Mouse (Mus musculus): ENCODE data around the gene Lif. TPM values are rescaled to one million over a fixed set of nuclear protein-coding genes. Genes with fewer than 3 reads are reported as not detected.
A peak's percentile ranks its signal among the peaks of the same experiment; 100 is the strongest.

Gene Lif
- polyA plus RNA-seq, 1 experiment from 2014 or later, result not detected

GRCm38 (mm10) chr11:4219908-4220307 lies 37.4 kb upstream of the Lif start:
- WGBS (ENCODE audit: insufficient replicate concordance), result 51% methylated on average over 9 of the region's 9 CpGs
- no peak overlapping the region for H3K4me3 ChIP-seq

GRCm38 (mm10) chr11:4220443-4221400 lies 36.6 kb upstream of the Lif start:
- no peak overlapping the region for H3K9ac ChIP-seq

More at GRCm38 (mm10) chr11:4219908-4220307, 37.4 kb upstream of the Lif start:
- ATAC-seq, result no peak
- Histone ChIP-seq H3K4me2 (no peak overlapping the region), H3K9me3 (replicated peaks) (no peaks in the 10 kb centered on the region), H3K27me3 (replicated peaks) (peaks cover 22% of the 10 kb centered on the region), H3K4me1 (peaks cover 69% of the 10 kb centered on the region), H3K27ac (no peak overlapping the region), H3K9ac (no peak overlapping the region), H3K36me3 (peaks cover 4% of the 10 kb centered on the region)

GRCm38 (mm10) chr11:4222046-4222950 lies 35.1 kb upstream of the Lif start:
- no peak for ATAC-seq
- Histone ChIP-seq H3K9ac (0 out of 2 replicates have a peak overlapping the region, but pooled peaks have one; percentile 4), H3K36me3 (no peaks in the 10 kb centered on the region), H3K4me2 (no peak overlapping the region), H3K9me3 (replicated peaks) (no peaks in the 10 kb centered on the region), H3K4me1 (peaks cover 92% of the 10 kb centered on the region), H3K4me3 (no peak overlapping the region), H3K27ac (peak overlapping the region; percentile 57; the same call in 1 of the 2 replicates), H3K27me3 (replicated peaks) (peaks cover 22% of the 10 kb centered on the region)
- WGBS (ENCODE audit: insufficient replicate concordance), result 69% methylated on average over 17 of the region's 17 CpGs

More at GRCm38 (mm10) chr11:4220443-4221400, 36.6 kb upstream of the Lif start:
- peaks cover 22% of the 10 kb centered on the region for H3K27me3 ChIP-seq (replicated peaks)
- no peak overlapping the region for H3K4me2 ChIP-seq
- no peak overlapping the region for H3K4me3 ChIP-seq
- no peak for ATAC-seq
- WGBS (ENCODE audit: insufficient replicate concordance), result 44% methylated on average over 28 of the region's 28 CpGs
- H3K27ac ChIP-seq, result 0 out of 2 replicates have a peak overlapping the region, but pooled peaks have one; percentile 36
- H3K4me1 ChIP-seq, result peaks cover 77% of the 10 kb centered on the region
- no peaks in the 10 kb centered on the region for H3K9me3 ChIP-seq (replicated peaks)
- no peaks in the 10 kb centered on the region for H3K36me3 ChIP-seq

- no peaks in the 10 kb centered on the region for H3K9me3 ChIP-seq (replicated peaks)
- peaks cover 3% of the 10 kb centered on the region; the same call in 1 of the 2 replicates for H3K36me3 ChIP-seq
- WGBS (ENCODE audit: insufficient replicate concordance), result 29% methylated on average over 5 of the region's 7 CpGs
- H3K4me3 ChIP-seq, result peak overlapping the region; percentile 72
- H3K9ac ChIP-seq, result peak overlapping the region; percentile 82
- H3K27ac ChIP-seq, result peak overlapping the region; percentile 95
- peaks cover 93% of the 10 kb centered on the region for H3K4me1 ChIP-seq
- peaks cover 17% of the 10 kb centered on the region for H3K27me3 ChIP-seq (replicated peaks)
- H3K4me2 ChIP-seq, result peak overlapping the region; percentile 76
- peak; percentile 89 for ATAC-seq
Measured at GRCm38 (mm10) chr11:4223393-4224188, 33.8 kb upstream of the Lif start.

GRCm38 (mm10) chr11:4224223-4224622 lies 33.1 kb upstream of the Lif start:
- 49% methylated on average over 2 of the region's 2 CpGs for WGBS (ENCODE audit: insufficient replicate concordance)
- peak overlapping the region; percentile 72 for H3K4me3 ChIP-seq
- H3K9me3 ChIP-seq (replicated peaks), result no peaks in the 10 kb centered on the region
- H3K4me2 ChIP-seq, result peak overlapping the region; percentile 76
- H3K36me3 ChIP-seq, result peaks cover 7% of the 10 kb centered on the region; the same call in 1 of the 2 replicates
- H3K27me3 ChIP-seq (replicated peaks), result peaks cover 11% of the 10 kb centered on the region
- ATAC-seq, result no peak
- peak overlapping the region; percentile 95 for H3K27ac ChIP-seq
- peaks cover 89% of the 10 kb centered on the region for H3K4me1 ChIP-seq
- H3K9ac ChIP-seq, result peak overlapping the region; percentile 82

- Histone ChIP-seq H3K36me3 (peaks cover 25% of the 10 kb centered on the region), H3K4me3 (peak overlapping the region; percentile 72), H3K27ac (peak overlapping the region; percentile 75), H3K9me3 (replicated peaks) (no peaks in the 10 kb centered on the region), H3K4me2 (peak overlapping the region; percentile 76), H3K27me3 (replicated peaks) (no peaks in the 10 kb centered on the region), H3K4me1 (peaks cover 92% of the 10 kb centered on the region), H3K9ac (peak overlapping the region; percentile 59)
- ATAC-seq, result peak; percentile 53
- 58% methylated on average over 5 of the region's 5 CpGs for WGBS (ENCODE audit: insufficient replicate concordance)
Measured at GRCm38 (mm10) chr11:4226569-4227325, 30.6 kb upstream of the Lif start.

GRCm38 (mm10) chr11:4228463-4228862 lies 28.9 kb upstream of the Lif start:
- ATAC-seq, result no peak
- no peak overlapping the region for H3K4me3 ChIP-seq
- WGBS (ENCODE audit: insufficient replicate concordance), result 60% methylated on average over 8 of the region's 8 CpGs
- peaks cover 88% of the 10 kb centered on the region for H3K4me1 ChIP-seq
- H3K36me3 ChIP-seq, result peaks cover 42% of the 10 kb centered on the region
- no peak overlapping the region for H3K9ac ChIP-seq
- H3K27ac ChIP-seq, result no peak overlapping the region
- no peaks in the 10 kb centered on the region for H3K27me3 ChIP-seq (replicated peaks)
- H3K9me3 ChIP-seq (replicated peaks), result no peaks in the 10 kb centered on the region
- H3K4me2 ChIP-seq, result no peak overlapping the region

- H3K27ac ChIP-seq, result peak overlapping the region; percentile 54
- H3K4me1 ChIP-seq, result peaks cover 86% of the 10 kb centered on the region
- WGBS (ENCODE audit: insufficient replicate concordance), result 63% methylated on average over 4 of the region's 4 CpGs
- H3K4me2 ChIP-seq, result no peak overlapping the region
- no peaks in the 10 kb centered on the region for H3K9me3 ChIP-seq (replicated peaks)
- no peaks in the 10 kb centered on the region for H3K27me3 ChIP-seq (replicated peaks)
- ATAC-seq, result no peak
- no peak overlapping the region for H3K9ac ChIP-seq
- peaks cover 42% of the 10 kb centered on the region for H3K36me3 ChIP-seq
- H3K4me3 ChIP-seq, result no peak overlapping the region
Measured at GRCm38 (mm10) chr11:4229841-4230240, 27.5 kb upstream of the Lif start.

GRCm38 (mm10) chr11:4231435-4231834 lies 25.9 kb upstream of the Lif start:
- Histone ChIP-seq H3K36me3 (peaks cover 42% of the 10 kb centered on the region), H3K9ac (no peak overlapping the region), H3K27me3 (replicated peaks) (no peaks in the 10 kb centered on the region), H3K27ac (no peak overlapping the region), H3K4me1 (peaks cover 86% of the 10 kb centered on the region), H3K9me3 (replicated peaks) (no peaks in the 10 kb centered on the region), H3K4me3 (no peak overlapping the region), H3K4me2 (no peak overlapping the region)
- WGBS (ENCODE audit: insufficient replicate concordance), result 91% methylated on average over 2 of the region's 2 CpGs
- no peak for ATAC-seq

GRCm38 (mm10) chr11:4232644-4233043 lies 24.7 kb upstream of the Lif start:
- Histone ChIP-seq H3K4me2 (no peak overlapping the region), H3K9me3 (replicated peaks) (no peaks in the 10 kb centered on the region), H3K4me3 (no peak overlapping the region), H3K4me1 (peaks cover 86% of the 10 kb centered on the region), H3K9ac (no peak overlapping the region), H3K27me3 (replicated peaks) (peaks cover 4% of the 10 kb centered on the region; the same call in 1 of the 2 replicates), H3K27ac (peak overlapping the region; percentile 37), H3K36me3 (peaks cover 42% of the 10 kb centered on the region)
- WGBS (ENCODE audit: insufficient replicate concordance), result 33% methylated on average over 12 of the region's 12 CpGs
- peak; percentile 17 for ATAC-seq
